In the genomic region with DNA sequence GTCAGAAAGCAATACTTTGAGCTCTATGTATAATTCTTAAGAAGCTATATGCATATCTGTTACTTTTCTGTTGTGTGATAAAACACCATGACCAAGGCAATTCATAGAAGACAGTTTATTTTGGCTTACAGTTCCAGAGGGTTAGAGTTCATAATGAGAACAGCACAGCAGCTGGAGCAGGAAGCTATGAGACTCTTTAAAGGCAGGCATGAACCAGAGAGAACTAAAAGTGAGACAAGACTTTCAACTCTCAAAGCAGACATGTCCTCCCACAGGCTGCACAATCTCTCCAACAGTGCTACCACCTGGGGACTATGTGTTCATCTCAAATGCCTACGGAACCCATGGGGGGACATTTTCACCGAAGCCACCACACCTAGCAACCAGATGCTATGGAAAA, we compare ENCODE assay signal across 15 mouse cellular contexts. TPM values are rescaled to one million over a fixed set of nuclear protein-coding genes. Genes with fewer than 3 reads are reported as not detected.
DNase-seq lines count a peak whose midpoint lies in the region; ATAC-seq and TF ChIP-seq lines count a peak whose summit lies in the region.
"Had no signal": no experiment of that assay in that cellular context is flagged by ENCODE, and none has a peak within 500 bp of the region (broad histone marks: within the 10 kb centered on the region; RNA-seq: fewer than 3 reads in every experiment).

No protein-coding gene starts in this region.

- peaks cover 79% of the 10 kb centered on the region for H3K36me3 ChIP-seq in hindbrain, embryonic 10.5 days
- no peaks in the 10 kb centered on the region for H3K36me3 ChIP-seq in hindbrain, embryonic 11.5 days (ENCODE audit: control insufficient read depth, insufficient read depth, low read length)
- H3K36me3 ChIP-seq in testis, adult 2 months (ENCODE audit: control insufficient read depth, insufficient read depth, low read length): no peaks in the 10 kb centered on the region
- peaks cover 13% of the 10 kb centered on the region for H3K36me3 ChIP-seq in embryonic facial prominence, embryonic 15.5 days
- H3K36me3 ChIP-seq in liver, postnatal 0 days (replicated peaks; ENCODE audit: insufficient read depth, low read length): peaks cover 33% of the 10 kb centered on the region
- peaks cover 17% of the 10 kb centered on the region for H3K36me3 ChIP-seq in hindbrain, embryonic 13.5 days

- no peak for TF ChIP-seq CTCF in testis, adult 2 months (IDR thresholded peaks at IDR 0.05; ENCODE audit: control insufficient read depth, insufficient read depth, insufficient replicate concordance, low read depth, low read length)
- TF ChIP-seq CTCF in liver, postnatal 0 days (IDR thresholded peaks at IDR 0.05; ENCODE audit: low read depth): no peak

- no peak overlapping the region for H3K27ac ChIP-seq in hindbrain, embryonic 10.5 days
- no peak overlapping the region for H3K27ac ChIP-seq in hindbrain, embryonic 11.5 days (ENCODE audit: low read depth, low read length)
- H3K27ac ChIP-seq in testis, adult 2 months (ENCODE audit: control insufficient read depth, insufficient read depth, low read depth, low read length): peak overlapping the region; percentile 49; the same call in 1 of the 2 replicates
- no peak overlapping the region for H3K27ac ChIP-seq in embryonic facial prominence, embryonic 15.5 days (replicated peaks)
- H3K27ac ChIP-seq in liver, postnatal 0 days (ENCODE audit: low read depth): no peak overlapping the region
- no peak overlapping the region for H3K27ac ChIP-seq in hindbrain, embryonic 13.5 days

- intact Hi-C loops in left cerebral cortex, postnatal 36 days (cut with DNase I): no loop called here

- no peak for TF ChIP-seq POLR2A in testis, adult 2 months (IDR thresholded peaks at IDR 0.05; ENCODE audit: control insufficient read depth, low read depth, low read length)

- DNase-seq in hindbrain, embryonic 10.5 days (ENCODE audit: low spot score): no peak
- no peak for DNase-seq in hindbrain, embryonic 11.5 days (ENCODE audit: low spot score)
- DNase-seq in testis, postnatal 14 days (ENCODE audit: low spot score): no peak
- no peak for DNase-seq in liver, postnatal 0 days
- no peak for DNase-seq in left cerebral cortex, postnatal 36 days (ENCODE audit: low spot score in 2 of 2)
- DNase-seq: adrenal gland, postnatal 14 days; cerebellum, adult 9-11 months; gastrocnemius, postnatal 25 days; kidney, adult 9 months; layer of hippocampus, postnatal 36 days; lung, postnatal 36 days had no signal

- no peak overlapping the region for H3K4me2 ChIP-seq in hindbrain, embryonic 11.5 days (replicated peaks; ENCODE audit: low read depth, low read length)
- H3K4me2 ChIP-seq in embryonic facial prominence, embryonic 15.5 days (replicated peaks): 0 out of 2 replicates have a peak overlapping the region, but pooled peaks have one; percentile 15
- H3K4me2 ChIP-seq in liver, postnatal 0 days (ENCODE audit: low read depth, low read length): peak overlapping the region; percentile 67
- no peak overlapping the region for H3K4me2 ChIP-seq in hindbrain, embryonic 13.5 days

- TF ChIP-seq EP300 in liver, postnatal 0 days (IDR thresholded peaks at IDR 0.05; ENCODE audit: low read depth): no peak

- no peaks in the 10 kb centered on the region for H3K27me3 ChIP-seq in hindbrain, embryonic 10.5 days (ENCODE audit: insufficient read depth, poor library complexity, severe bottlenecking)
- no peaks in the 10 kb centered on the region for H3K27me3 ChIP-seq in hindbrain, embryonic 11.5 days (ENCODE audit: control insufficient read depth, insufficient read depth, low read length)
- no peaks in the 10 kb centered on the region for H3K27me3 ChIP-seq in testis, adult 2 months (ENCODE audit: control insufficient read depth, insufficient read depth, low read length)
- H3K27me3 ChIP-seq in embryonic facial prominence, embryonic 15.5 days: no peaks in the 10 kb centered on the region
- no peaks in the 10 kb centered on the region for H3K27me3 ChIP-seq in liver, postnatal 0 days (ENCODE audit: insufficient read depth, low read length)
- no peaks in the 10 kb centered on the region for H3K27me3 ChIP-seq in hindbrain, embryonic 13.5 days
- H3K27me3 ChIP-seq: Patski had no signal

- ATAC-seq in hindbrain, embryonic 11.5 days (ENCODE audit: low FRiP score): no peak
- ATAC-seq in embryonic facial prominence, embryonic 15.5 days (ENCODE audit: insufficient number of reproducible peaks, low FRiP score, low TSS enrichment, low read depth): no peak
- no peak for ATAC-seq in liver, postnatal 0 days
- no peak for ATAC-seq in hindbrain, embryonic 13.5 days (ENCODE audit: low FRiP score)
- ATAC-seq: Patski had no signal

- H3K9me3 ChIP-seq in hindbrain, embryonic 10.5 days: no peaks in the 10 kb centered on the region
- no peaks in the 10 kb centered on the region for H3K9me3 ChIP-seq in hindbrain, embryonic 11.5 days (ENCODE audit: control insufficient read depth, low read length)
- no peaks in the 10 kb centered on the region for H3K9me3 ChIP-seq in embryonic facial prominence, embryonic 15.5 days (replicated peaks)
- no peaks in the 10 kb centered on the region for H3K9me3 ChIP-seq in liver, postnatal 0 days (ENCODE audit: low read length)
- no peaks in the 10 kb centered on the region for H3K9me3 ChIP-seq in hindbrain, embryonic 13.5 days

- peaks cover 38% of the 10 kb centered on the region for H3K4me1 ChIP-seq in hindbrain, embryonic 10.5 days (replicated peaks)
- no peaks in the 10 kb centered on the region for H3K4me1 ChIP-seq in hindbrain, embryonic 11.5 days (replicated peaks; ENCODE audit: control insufficient read depth, insufficient read depth, low read length)
- no peaks in the 10 kb centered on the region for H3K4me1 ChIP-seq in testis, adult 2 months (ENCODE audit: control insufficient read depth, insufficient read depth, low read length)
- peaks cover 9% of the 10 kb centered on the region; the same call in 1 of the 2 replicates for H3K4me1 ChIP-seq in embryonic facial prominence, embryonic 15.5 days
- no peaks in the 10 kb centered on the region for H3K4me1 ChIP-seq in liver, postnatal 0 days (ENCODE audit: insufficient read depth)
- peaks cover 13% of the 10 kb centered on the region for H3K4me1 ChIP-seq in hindbrain, embryonic 13.5 days (replicated peaks)

- 88% methylated on average over 2 of the region's 2 CpGs for WGBS in hindbrain, embryonic 10.5 days
- WGBS in hindbrain, embryonic 11.5 days: 91% methylated on average over 2 of the region's 2 CpGs
- 90% methylated on average over 2 of the region's 2 CpGs for WGBS in embryonic facial prominence, embryonic 15.5 days
- WGBS in liver, postnatal 0 days (ENCODE audit: insufficient replicate concordance): 89% methylated on average over 2 of the region's 2 CpGs
- WGBS in hindbrain, embryonic 13.5 days: 83% methylated on average over 2 of the region's 2 CpGs

- H3K9ac ChIP-seq in hindbrain, embryonic 11.5 days (ENCODE audit: low read depth, low read length): no peak overlapping the region
- H3K9ac ChIP-seq in embryonic facial prominence, embryonic 15.5 days: no peak overlapping the region
- 0 out of 2 replicates have a peak overlapping the region, but pooled peaks have one; percentile 0 for H3K9ac ChIP-seq in liver, postnatal 0 days (replicated peaks)
- H3K9ac ChIP-seq in hindbrain, embryonic 13.5 days: no peak overlapping the region

- peak overlapping the region; percentile 96 for H3K4me3 ChIP-seq in hindbrain, embryonic 10.5 days
- H3K4me3 ChIP-seq in hindbrain, embryonic 11.5 days (ENCODE audit: low read depth, low read length): no peak overlapping the region
- H3K4me3 ChIP-seq in testis, adult 2 months (ENCODE audit: control insufficient read depth, low read depth, low read length): peak overlapping the region; percentile 20; the same call in 1 of the 2 replicates
- H3K4me3 ChIP-seq in embryonic facial prominence, embryonic 15.5 days (replicated peaks): no peak overlapping the region
- peak overlapping the region; percentile 46 for H3K4me3 ChIP-seq in liver, postnatal 0 days (ENCODE audit: low read depth, low read length)
- no peak overlapping the region for H3K4me3 ChIP-seq in hindbrain, embryonic 13.5 days

RNA-seq across cellular contexts. Expression of a gene that starts 4.5 kb away (rescaled TPM):
- polyA plus RNA-seq in hindbrain, embryonic 10.5 days (2016; fragmentation: Nextera tagmentation; extraction: Ambion mirVana): 152 and 193 TPM in 2 replicates
- polyA plus RNA-seq in hindbrain, embryonic 11.5 days (2014; fragmentation: Nextera tagmentation; extraction: Ambion mirVana): 166 and 184 TPM in 2 replicates
- 7.3 and 9.8 TPM in 2 replicates for polyA plus RNA-seq in testis, adult 2 months (2012; rRNA removed)
- polyA plus RNA-seq in embryonic facial prominence, embryonic 15.5 days (2015; fragmentation: Nextera tagmentation; extraction: Ambion mirVana): 77.5 and 86.0 TPM in 2 replicates
- polyA plus RNA-seq in liver, postnatal 0 days (2015; fragmentation: Nextera tagmentation; extraction: Ambion mirVana): 47.8 and 53.8 TPM in 2 replicates
- total RNA-seq in left cerebral cortex, postnatal 36 days (2021): 10 to 100 TPM; 10.3 to 10.4 TPM
- 48.4 and 53.7 TPM in 2 replicates for polyA plus RNA-seq in hindbrain, embryonic 13.5 days (2015; fragmentation: Nextera tagmentation; extraction: Ambion mirVana)

RNA-seq across cellular contexts. Expression of a gene that starts 35.6 kb away (rescaled TPM):
- 101 and 172 TPM in 2 replicates for polyA plus RNA-seq in hindbrain, embryonic 10.5 days (2016; fragmentation: Nextera tagmentation; extraction: Ambion mirVana)
- polyA plus RNA-seq in hindbrain, embryonic 11.5 days (2014; fragmentation: Nextera tagmentation; extraction: Ambion mirVana): 179 and 193 TPM in 2 replicates
- polyA plus RNA-seq in testis, adult 2 months (2012; rRNA removed): 22.2 and 25.3 TPM in 2 replicates
- polyA plus RNA-seq in embryonic facial prominence, embryonic 15.5 days (2015; fragmentation: Nextera tagmentation; extraction: Ambion mirVana): 143 and 144 TPM in 2 replicates
- 86.5 and 88.3 TPM in 2 replicates for polyA plus RNA-seq in liver, postnatal 0 days (2015; fragmentation: Nextera tagmentation; extraction: Ambion mirVana)
- 1 to 10 TPM; 5.1 to 6.1 TPM for total RNA-seq in left cerebral cortex, postnatal 36 days (2021)
- 54.3 and 59.8 TPM in 2 replicates for polyA plus RNA-seq in hindbrain, embryonic 13.5 days (2015; fragmentation: Nextera tagmentation; extraction: Ambion mirVana)

RNA-seq across cellular contexts. Expression of a gene that starts 35.7 kb away (rescaled TPM):
- 12.9 and 18.2 TPM in 2 replicates for polyA plus RNA-seq in hindbrain, embryonic 10.5 days (2016; fragmentation: Nextera tagmentation; extraction: Ambion mirVana)
- polyA plus RNA-seq in hindbrain, embryonic 11.5 days (2014; fragmentation: Nextera tagmentation; extraction: Ambion mirVana): 16.8 and 18.3 TPM in 2 replicates
- 25.3 and 30.9 TPM in 2 replicates for polyA plus RNA-seq in testis, adult 2 months (2012; rRNA removed)
- polyA plus RNA-seq in embryonic facial prominence, embryonic 15.5 days (2015; fragmentation: Nextera tagmentation; extraction: Ambion mirVana): 16.7 and 19.6 TPM in 2 replicates
- 2.8 and 3.2 TPM in 2 replicates for polyA plus RNA-seq in liver, postnatal 0 days (2015; fragmentation: Nextera tagmentation; extraction: Ambion mirVana)
- 10 to 100 TPM; 22.5 to 23.6 TPM for total RNA-seq in left cerebral cortex, postnatal 36 days (2021)
- 9.0 and 9.8 TPM in 2 replicates for polyA plus RNA-seq in hindbrain, embryonic 13.5 days (2015; fragmentation: Nextera tagmentation; extraction: Ambion mirVana)

Comparison
In these comparisons a context has a peak if more than half of its experiments do, and no peak if none do; other contexts are left out.
1. H3K4me3 ChIP-seq: peak in hindbrain, embryonic 10.5 days (single experiment), testis, adult 2 months (single experiment) and liver, postnatal 0 days (single experiment); none in hindbrain, embryonic 11.5 days (single experiment), embryonic facial prominence, embryonic 15.5 days (single experiment) and hindbrain, embryonic 13.5 days (single experiment).
2. H3K4me2 ChIP-seq: peak in embryonic facial prominence, embryonic 15.5 days (single experiment) and liver, postnatal 0 days (single experiment); none in hindbrain, embryonic 11.5 days (single experiment) and hindbrain, embryonic 13.5 days (single experiment).